Mouse (Mus musculus): ENCODE results near the gene P3h3.
A peak's percentile ranks its signal among the peaks of the same experiment; 100 is the strongest.
"Not testable (repeated sequence)": the region's sequence is repeated elsewhere in the genome, so short reads cannot be mapped to it uniquely, and the experiment has no call there.

The P3h3 gene

GRCm38 (mm10) chr6:124831199-124831598 is 26.4 kb downstream of the P3h3 start:
- not testable (repeated sequence) for DNase-seq (ENCODE audit: low read depth)

GRCm38 (mm10) chr6:124829799-124830700 is 27.5 kb downstream of the P3h3 start:
- peak; percentile 99 for DNase-seq (ENCODE audit: low read depth)

- peak; percentile 100 for DNase-seq (ENCODE audit: low read depth)
Measured at GRCm38 (mm10) chr6:124828868-124829798, 28.4 kb downstream of the P3h3 start, which contains the start of the genes Usp5 and Cdca3. Gene Usp5, minus strand, starts transcription at chr6:124829484. Gene Cdca3, plus strand, starts transcription at chr6:124829547.

- DNase-seq (ENCODE audit: low read depth): peak; percentile 93
Measured at GRCm38 (mm10) chr6:124828101-124828592, 29.4 kb downstream of the P3h3 start.

GRCm38 (mm10) chr6:124822049-124822448 is 35.5 kb downstream of the P3h3 start:
- DNase-seq (ENCODE audit: low read depth): no peak

GRCm38 (mm10) chr6:124820891-124821290 is 36.7 kb downstream of the P3h3 start:
- DNase-seq (ENCODE audit: low read depth): no peak

- DNase-seq (ENCODE audit: low read depth): peak; percentile 58
Measured at GRCm38 (mm10) chr6:124817971-124818370, 39.6 kb downstream of the P3h3 start.

- no peak for DNase-seq (ENCODE audit: low read depth)
Measured at GRCm38 (mm10) chr6:124817563-124817962, 40.0 kb downstream of the P3h3 start.

- no peak for DNase-seq (ENCODE audit: low read depth)
Measured at GRCm38 (mm10) chr6:124817125-124817524, 40.4 kb downstream of the P3h3 start.

- DNase-seq (ENCODE audit: low read depth): no peak
Measured at GRCm38 (mm10) chr6:124816611-124817010, 40.9 kb downstream of the P3h3 start.

GRCm38 (mm10) chr6:124814858-124815774 is 42.4 kb downstream of the P3h3 start:
- no peak for DNase-seq (ENCODE audit: low read depth)

- DNase-seq (ENCODE audit: low read depth): no peak
Measured at GRCm38 (mm10) chr6:124814448-124814847, 43.1 kb downstream of the P3h3 start.

- DNase-seq (ENCODE audit: low read depth): peak; percentile 96
Measured at GRCm38 (mm10) chr6:124813933-124814332, 43.6 kb downstream of the P3h3 start, which contains the start of gene Tpi1. Gene Tpi1, minus strand, starts transcription at chr6:124814296.

GRCm38 (mm10) chr6:124813496-124813895 is 44.1 kb downstream of the P3h3 start:
- DNase-seq (ENCODE audit: low read depth): peak; percentile 84

- DNase-seq (ENCODE audit: low read depth): no peak
Measured at GRCm38 (mm10) chr6:124812848-124813247, 44.7 kb downstream of the P3h3 start.

- no peak for DNase-seq (ENCODE audit: low read depth)
Measured at GRCm38 (mm10) chr6:124811701-124812560, 45.6 kb downstream of the P3h3 start.

GRCm38 (mm10) chr6:124811403-124811665 is 46.2 kb downstream of the P3h3 start:
- DNase-seq (ENCODE audit: low read depth): no peak

GRCm38 (mm10) chr6:124810566-124811402 is 46.8 kb downstream of the P3h3 start:
- DNase-seq (ENCODE audit: low read depth): peak; percentile 37

- no peak for DNase-seq (ENCODE audit: low read depth)
Measured at GRCm38 (mm10) chr6:124809775-124810538, 47.6 kb downstream of the P3h3 start.

Measured in 416B (cell line).